Mouse (Mus musculus): ENCODE data around the gene Magea10. TPM values are rescaled to one million over a fixed set of nuclear protein-coding genes. Genes with fewer than 3 reads are reported as not detected.

Gene Magea10
- not detected in 2 replicates for polyA plus RNA-seq (2015; fragmentation: Nextera tagmentation; extraction: Ambion mirVana)

- Histone ChIP-seq H3K4me1 (replicated peaks) (no peaks in the 10 kb centered on the region), H3K4me3 (no peak within 1 kb of the TSS), H3K36me3 (no peaks in the 10 kb centered on the region), H3K4me2 (no peak within 1 kb of the TSS), H3K27me3 (no peaks in the 10 kb centered on the region), H3K9me3 (no peaks in the 10 kb centered on the region), H3K27ac (replicated peaks) (no peak within 1 kb of the TSS), H3K9ac (no peak within 1 kb of the TSS)
- ATAC-seq (ENCODE audit: low FRiP score, low read depth): no peak
- WGBS: 92% methylated on average over 6 of the region's 6 CpGs
Observed at GRCm38 (mm10) chrX:72386758-72387157, at the start of gene Magea10. Gene Magea10 (minus strand): TSS chrX:72386858.

GRCm38 (mm10) chrX:72381972-72382371, 4.7 kb downstream of the Magea10 start:
- Histone ChIP-seq H3K9me3 (no peaks in the 10 kb centered on the region), H3K27ac (replicated peaks) (no peak overlapping the region), H3K36me3 (no peaks in the 10 kb centered on the region), H3K4me1 (replicated peaks) (no peaks in the 10 kb centered on the region), H3K9ac (no peak overlapping the region), H3K27me3 (no peaks in the 10 kb centered on the region), H3K4me3 (no peak overlapping the region), H3K4me2 (no peak overlapping the region)
- no peak for ATAC-seq (ENCODE audit: low FRiP score, low read depth)
- 77% methylated on average over 1 of the region's 1 CpGs for WGBS

Other genes with a start within 250 kb of the Magea10 start
- not detected in 2 replicates for gene Magea4, start 164.8 kb downstream of the Magea10 start, polyA plus RNA-seq (2015; fragmentation: Nextera tagmentation; extraction: Ambion mirVana)
- 0.71 and 0.94 TPM in 2 replicates for gene Gabre, start 112.1 kb downstream of the Magea10 start, polyA plus RNA-seq (2015; fragmentation: Nextera tagmentation; extraction: Ambion mirVana)